Mouse (Mus musculus) hindbrain, embryonic 15.5 days (tissue): ENCODE results near the gene Mcmbp. TPM values are rescaled to one million over a fixed set of nuclear protein-coding genes. Genes with fewer than 3 reads are reported as not detected.

Experiments
- ATAC-seq: fragments of 200-750 bp; cut with Nextera tagmentation; 2 replicates; pipeline ENCODE4 v1.8.0; 2017; ENCODE audit warnings: low read depth, moderate number of reproducible peaks, moderate TSS enrichment; ENCODE audit not compliant: low FRiP score
- H3K27ac ChIP-seq: fragments of 300-500 bp; sonication (generic); replicated peaks from 2 replicates; pipeline ENCODE4 v1.5.1; 2015; ENCODE audit warnings: mild to moderate bottlenecking, inconsistent platforms
- H3K27me3 ChIP-seq: fragments of 300-500 bp; sonication (generic); 2 replicates; pipeline ENCODE4 v1.6.1; 2015; ENCODE audit warnings: control low read depth, inconsistent platforms
- H3K36me3 ChIP-seq: fragments of 300-500 bp; sonication (generic); 2 replicates; pipeline ENCODE4 v1.6.1; 2015; ENCODE audit warnings: control low read depth, inconsistent platforms
- H3K4me1 ChIP-seq: fragments of 300-500 bp; sonication (generic); replicated peaks from 2 replicates; pipeline ENCODE4 v1.6.1; 2015; ENCODE audit warnings: control low read depth, inconsistent platforms
- H3K4me2 ChIP-seq: fragments of 300-500 bp; sonication (generic); 2 replicates; pipeline ENCODE4 v1.6.1; 2015; ENCODE audit warnings: moderate library complexity, mild to moderate bottlenecking, inconsistent platforms
- H3K4me3 ChIP-seq: fragments of 300-500 bp; sonication (generic); 2 replicates; pipeline ENCODE4 v1.5.1; 2015; ENCODE audit warnings: mild to moderate bottlenecking, inconsistent platforms
- H3K9ac ChIP-seq: fragments of 300-500 bp; sonication (generic); 2 replicates; pipeline ENCODE4 v1.6.1; 2015; ENCODE audit warnings: inconsistent platforms
- H3K9me3 ChIP-seq: fragments of 300-500 bp; sonication (generic); 2 replicates; pipeline ENCODE4 v1.6.1; 2016; ENCODE audit warnings: control low read depth, inconsistent platforms
- WGBS: fragments of 180-500 bp; shearing (Covaris S2); methylation state at CpG from one replicate; pipeline ENCODE4 v1.1.7; 2015; 5-methylcytosine and 5-hydroxymethylcytosine counted together
- polyA plus RNA-seq: library from polyadenylated mRNA; unstranded; fragments of >200 nt; fragmentation: Nextera tagmentation; extraction: Ambion mirVana; gene quantifications from 2 replicates; pipeline ENCODE4 v1.2.1, GENCODE M21; 2015

Mcmbp gene
- polyA plus RNA-seq, 1 experiment from 2014 or later, result 44.0 TPM

DNA sequence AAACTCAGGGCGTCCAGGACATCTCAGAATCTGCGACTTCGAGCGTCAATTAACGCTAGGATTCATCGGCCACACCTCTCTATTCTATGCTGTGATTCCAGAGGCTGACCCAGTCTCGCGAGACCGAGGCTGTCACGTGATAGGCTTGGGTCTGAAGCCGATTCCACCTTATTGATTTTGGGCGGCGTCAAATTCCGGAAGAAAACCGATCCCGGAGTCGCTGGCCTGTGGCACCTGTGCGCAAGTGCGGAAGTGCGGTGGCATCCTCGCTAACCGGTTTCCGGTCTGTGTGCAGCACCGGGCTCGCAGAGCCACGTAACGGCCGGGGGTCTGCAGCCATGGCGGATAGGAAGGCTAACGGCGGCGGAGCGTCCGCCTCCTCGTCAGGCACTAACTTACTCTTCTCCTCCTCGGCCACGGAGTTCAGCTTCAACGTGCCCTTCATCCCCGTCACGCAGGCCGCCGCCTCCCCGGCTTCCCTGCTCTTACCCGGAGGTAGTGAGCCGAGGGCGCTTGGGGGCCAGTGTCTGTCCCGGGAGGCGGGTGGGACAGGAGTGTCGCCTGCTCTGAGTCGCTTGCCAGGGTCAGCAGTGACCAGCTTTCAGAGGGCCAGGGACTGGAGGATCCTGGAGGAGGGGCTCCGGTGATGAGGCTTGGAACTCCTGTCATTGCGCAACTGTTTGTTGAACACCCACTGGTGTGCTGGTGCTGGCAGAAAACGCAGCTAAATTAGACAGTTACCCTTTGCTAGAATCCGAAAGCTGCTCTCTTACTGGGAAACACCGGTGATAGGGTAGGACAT is 4.6 kb upstream of the Mcmbp start, which contains the start of gene Sec23ip:
TSS of gene Sec23ip (plus strand) at position 260 of the 802 bp plus-strand sequence.
- Histone ChIP-seq H3K36me3 (no peaks in the 10 kb centered on the region), H3K4me3 (peak within 1 kb of the TSS; percentile 85), H3K9ac (peak within 1 kb of the TSS; percentile 85), H3K4me1 (peaks cover 43% of the 10 kb centered on the region), H3K4me2 (peak within 1 kb of the TSS; percentile 89), H3K27me3 (no peaks in the 10 kb centered on the region; the same call in 1 of the 2 replicates), H3K9me3 (no peaks in the 10 kb centered on the region), H3K27ac (peak within 1 kb of the TSS; percentile 79)
- peak; percentile 92 for ATAC-seq
- WGBS, result under 1% methylated on average over 55 of the region's 55 CpGs

- 59% methylated on average over 2 of the region's 2 CpGs for WGBS
- H3K9me3 ChIP-seq, result no peaks in the 10 kb centered on the region
- peak overlapping the region; percentile 75; the same call in 1 of the 2 replicates for H3K27ac ChIP-seq
These were observed 3.6 kb upstream of the Mcmbp start for GRCm38 (mm10) chr7:128743898-128744297.

GRCm38 (mm10) chr7:128739462-128740277 is 625 bp downstream of the Mcmbp start:
- WGBS, result under 1% methylated on average over 56 of the region's 80 CpGs
- Histone ChIP-seq H3K4me3 (peak overlapping the region; percentile 95), H3K27ac (peak overlapping the region; percentile 91), H3K4me1 (peaks cover 32% of the 10 kb centered on the region), H3K36me3 (no peaks in the 10 kb centered on the region), H3K9me3 (no peaks in the 10 kb centered on the region), H3K4me2 (peak overlapping the region; percentile 85), H3K27me3 (no peaks in the 10 kb centered on the region; the same call in 1 of the 2 replicates), H3K9ac (peak overlapping the region; percentile 96)
- peak; percentile 17 for ATAC-seq

More at GRCm38 (mm10) chr7:128743898-128744297, 3.6 kb upstream of the Mcmbp start:
- Histone ChIP-seq H3K4me2 (peak overlapping the region; percentile 89), H3K4me1 (peaks cover 44% of the 10 kb centered on the region), H3K4me3 (peak overlapping the region; percentile 85; the same call in 1 of the 2 replicates), H3K27me3 (no peaks in the 10 kb centered on the region; the same call in 1 of the 2 replicates), H3K36me3 (no peaks in the 10 kb centered on the region), H3K9ac (0 out of 2 replicates have a peak overlapping the region, but pooled peaks have one; percentile 41)
- ATAC-seq, result no peak

DNA sequence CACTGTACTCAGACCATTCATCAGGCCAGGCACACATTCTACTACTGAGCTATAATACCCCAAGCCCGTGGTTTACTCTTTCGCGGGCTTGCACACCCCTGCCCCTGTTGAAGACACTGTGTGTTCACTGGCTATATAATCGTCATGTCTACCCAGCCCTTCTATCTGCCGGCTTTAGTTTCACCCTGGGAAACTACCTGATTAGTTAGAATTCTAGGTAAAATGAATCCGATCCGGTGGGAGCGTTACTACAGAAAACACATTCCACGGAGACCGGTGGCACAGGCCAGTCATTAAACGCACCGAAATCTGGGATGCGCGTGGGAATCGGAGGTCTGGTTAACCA is 1.2 kb downstream of the Mcmbp start:
- H3K36me3 ChIP-seq, result no peaks in the 10 kb centered on the region
- H3K27me3 ChIP-seq, result no peaks in the 10 kb centered on the region; the same call in 1 of the 2 replicates
- H3K9ac ChIP-seq, result peak overlapping the region; percentile 96
- H3K27ac ChIP-seq, result no peak overlapping the region
- H3K4me3 ChIP-seq, result peak overlapping the region; percentile 95
- no peaks in the 10 kb centered on the region for H3K9me3 ChIP-seq
- 2% methylated on average over 15 of the region's 15 CpGs for WGBS
- peak overlapping the region; percentile 85 for H3K4me2 ChIP-seq
- peaks cover 30% of the 10 kb centered on the region for H3K4me1 ChIP-seq
- no peak for ATAC-seq

- no peaks in the 10 kb centered on the region; the same call in 1 of the 2 replicates for H3K27me3 ChIP-seq
- 75% methylated on average over 5 of the region's 5 CpGs for WGBS
- no peak overlapping the region; the same call in 1 of the 2 replicates for H3K4me3 ChIP-seq
- H3K27ac ChIP-seq, result no peak overlapping the region
- H3K9ac ChIP-seq, result no peak overlapping the region
- H3K4me1 ChIP-seq, result peaks cover 27% of the 10 kb centered on the region
- no peak for ATAC-seq
- peak overlapping the region; percentile 85 for H3K4me2 ChIP-seq
- H3K36me3 ChIP-seq, result no peaks in the 10 kb centered on the region
- no peaks in the 10 kb centered on the region for H3K9me3 ChIP-seq
These were observed 2.3 kb downstream of the Mcmbp start for GRCm38 (mm10) chr7:128738041-128738440.

- Histone ChIP-seq H3K4me2 (no peak overlapping the region), H3K4me3 (no peak overlapping the region), H3K9ac (no peak overlapping the region), H3K36me3 (no peaks in the 10 kb centered on the region), H3K9me3 (no peaks in the 10 kb centered on the region), H3K27me3 (no peaks in the 10 kb centered on the region), H3K27ac (no peak overlapping the region), H3K4me1 (peaks cover 4% of the 10 kb centered on the region)
- no peak for ATAC-seq
- WGBS, result 63% methylated on average over 2 of the region's 2 CpGs
These were observed 8.7 kb downstream of the Mcmbp start for GRCm38 (mm10) chr7:128731585-128731984.

DNA sequence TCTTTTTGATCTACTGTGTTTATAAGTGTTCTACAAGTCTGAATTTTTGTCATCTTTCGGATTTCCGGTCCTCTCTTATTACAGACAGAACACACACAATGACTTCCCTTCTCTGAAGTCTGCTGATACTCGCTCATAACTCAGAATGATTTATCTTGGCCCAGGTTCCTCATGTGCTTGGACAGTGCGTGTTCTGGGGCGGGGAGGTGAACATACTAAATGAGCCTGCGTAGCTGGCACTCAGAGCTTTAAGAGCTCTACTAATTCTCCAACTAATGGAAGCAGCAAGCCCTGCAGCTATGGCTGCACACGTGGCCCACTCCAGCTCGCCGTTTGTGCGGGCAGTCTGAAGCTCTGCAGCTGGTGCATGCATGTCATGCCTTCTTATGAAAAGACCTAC is 11.6 kb downstream of the Mcmbp start:
- no peak overlapping the region for H3K9ac ChIP-seq
- 78% methylated on average over 10 of the region's 10 CpGs for WGBS
- H3K4me3 ChIP-seq, result no peak overlapping the region
- 0 out of 2 replicates have a peak, but pooled peaks cover 2% of the 10 kb centered on the region for H3K36me3 ChIP-seq
- H3K27ac ChIP-seq, result no peak overlapping the region
- no peak for ATAC-seq
- peaks cover 10% of the 10 kb centered on the region for H3K4me1 ChIP-seq
- no peaks in the 10 kb centered on the region for H3K9me3 ChIP-seq
- no peak overlapping the region for H3K4me2 ChIP-seq
- no peaks in the 10 kb centered on the region for H3K27me3 ChIP-seq

DNA sequence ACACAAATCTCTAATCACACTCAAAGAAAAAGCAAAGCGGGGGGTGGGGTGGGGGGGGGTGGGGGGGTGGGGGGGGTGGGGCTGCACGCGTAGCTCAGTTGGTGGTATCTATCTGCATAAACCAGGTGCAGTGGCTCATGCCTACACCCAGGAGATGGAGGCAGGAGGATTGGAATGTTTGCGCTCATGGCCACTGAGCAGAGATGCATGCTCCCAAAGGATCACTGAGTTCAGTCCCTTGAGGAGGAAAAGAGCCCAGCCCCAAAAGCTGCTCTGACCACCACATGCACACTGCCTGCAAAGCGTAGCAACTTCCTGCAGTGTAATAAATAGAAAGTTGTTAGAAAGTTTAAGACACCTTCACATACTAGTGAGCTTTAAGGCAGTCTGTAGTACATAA is 12.6 kb downstream of the Mcmbp start:
- WGBS, result 33% methylated on average over 5 of the region's 5 CpGs
- H3K4me2 ChIP-seq, result no peak overlapping the region

DNA sequence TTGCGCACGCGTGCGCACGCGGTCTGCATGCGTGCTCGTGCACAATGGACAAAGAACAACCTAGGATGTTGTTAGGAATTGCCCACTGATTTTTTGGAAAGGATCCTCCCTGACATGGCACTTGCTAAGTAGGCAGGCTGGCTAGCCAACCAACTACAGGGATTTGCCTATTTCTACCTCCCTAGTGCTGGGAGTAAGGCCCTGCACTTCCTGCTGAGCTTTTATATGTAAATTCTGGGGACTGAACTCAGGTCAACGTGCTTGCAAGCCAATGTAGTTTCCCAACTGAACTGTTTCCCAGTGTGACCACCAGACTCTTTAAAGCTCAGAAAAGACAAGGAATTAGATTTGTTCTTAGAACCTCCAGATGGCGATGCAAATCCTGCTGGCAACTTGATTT is 13.3 kb downstream of the Mcmbp start:
- no peak for ATAC-seq
- Histone ChIP-seq H3K9me3 (no peaks in the 10 kb centered on the region), H3K4me3 (no peak overlapping the region), H3K9ac (no peak overlapping the region), H3K4me1 (peaks cover 10% of the 10 kb centered on the region), H3K27me3 (no peaks in the 10 kb centered on the region), H3K36me3 (peaks cover 10% of the 10 kb centered on the region; the same call in 1 of the 2 replicates), H3K27ac (no peak overlapping the region), H3K4me2 (no peak overlapping the region)
- WGBS, result 44% methylated on average over 10 of the region's 10 CpGs

More for the DNA sequence above, 12.6 kb downstream of the Mcmbp start:
- Histone ChIP-seq H3K27me3 (no peaks in the 10 kb centered on the region), H3K36me3 (peaks cover 10% of the 10 kb centered on the region; the same call in 1 of the 2 replicates), H3K9ac (no peak overlapping the region), H3K4me1 (peaks cover 10% of the 10 kb centered on the region), H3K9me3 (no peaks in the 10 kb centered on the region), H3K27ac (no peak overlapping the region), H3K4me3 (no peak overlapping the region)
- ATAC-seq, result no peak

- Histone ChIP-seq H3K9ac (no peak overlapping the region), H3K4me1 (peaks cover 10% of the 10 kb centered on the region), H3K4me2 (no peak overlapping the region), H3K4me3 (no peak overlapping the region), H3K27me3 (no peaks in the 10 kb centered on the region), H3K36me3 (peaks cover 17% of the 10 kb centered on the region; the same call in 1 of the 2 replicates), H3K27ac (peak overlapping the region; percentile 1; the same call in 1 of the 2 replicates), H3K9me3 (no peaks in the 10 kb centered on the region)
- ATAC-seq, result 0 out of 2 replicates have a peak, but pooled peaks have one; percentile 21
- 84% methylated on average over 9 of the region's 9 CpGs for WGBS
These were observed 15.1 kb downstream of the Mcmbp start for GRCm38 (mm10) chr7:128725189-128725588.

GRCm38 (mm10) chr7:128724761-128725160 is 15.5 kb downstream of the Mcmbp start:
- Histone ChIP-seq H3K27ac (peak overlapping the region; percentile 1; the same call in 1 of the 2 replicates), H3K36me3 (peaks cover 20% of the 10 kb centered on the region; the same call in 1 of the 2 replicates), H3K4me2 (no peak overlapping the region), H3K4me3 (no peak overlapping the region), H3K27me3 (no peaks in the 10 kb centered on the region), H3K4me1 (peaks cover 10% of the 10 kb centered on the region), H3K9ac (no peak overlapping the region), H3K9me3 (no peaks in the 10 kb centered on the region)
- 29% methylated on average over 4 of the region's 4 CpGs for WGBS
- ATAC-seq, result peak; percentile 91
